Mouse (Mus musculus): ENCODE measurements around the gene Thsd4. TPM values are rescaled to one million over a fixed set of nuclear protein-coding genes. Genes with fewer than 3 reads are reported as not detected.

Thsd4 gene
- polyA plus RNA-seq, 1 experiment from 2014 or later: 8.2 TPM

DNA sequence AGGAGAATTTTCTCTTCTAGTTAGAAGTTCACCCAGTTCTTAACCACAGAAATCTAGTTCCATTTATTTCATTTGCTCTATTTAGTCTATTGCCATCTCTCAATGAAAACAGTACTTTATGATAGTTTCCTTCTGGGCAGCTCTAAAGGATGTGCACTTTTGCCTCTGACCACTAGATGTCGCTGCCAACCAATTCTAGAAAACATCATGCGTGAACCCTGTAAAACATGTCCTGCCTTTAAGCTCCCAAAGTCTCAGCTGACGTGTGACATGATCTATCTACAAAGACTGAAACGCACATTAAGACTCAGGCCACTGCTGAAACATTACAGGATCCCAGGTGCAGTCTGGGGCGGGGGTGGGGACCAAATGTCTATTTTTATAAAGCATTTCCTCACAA, 276.9 kb downstream of the Thsd4 start:
- H3K4me2 ChIP-seq (ENCODE audit: low read depth, low read length): no peak overlapping the region
- no peaks in the 10 kb centered on the region for H3K9me3 ChIP-seq (replicated peaks; ENCODE audit: control insufficient read depth, low read length)
- H3K4me3 ChIP-seq (ENCODE audit: low read length): no peak overlapping the region
- no peak overlapping the region for H3K27ac ChIP-seq (ENCODE audit: low read length)
- no peaks in the 10 kb centered on the region for H3K36me3 ChIP-seq (ENCODE audit: control insufficient read depth, insufficient read depth)
- no peak overlapping the region for H3K9ac ChIP-seq (ENCODE audit: low read length)
- no peaks in the 10 kb centered on the region for H3K27me3 ChIP-seq (ENCODE audit: control insufficient read depth, insufficient read depth, low read length)
- ATAC-seq (replicated peaks; ENCODE audit: extremely low read depth, insufficient read depth, low FRiP score): no peak; the same call in 1 of the 2 replicates
- 6% methylated on average over 5 of the region's 5 CpGs for WGBS
- H3K4me1 ChIP-seq (ENCODE audit: control insufficient read depth, insufficient read depth, low read length): peaks cover 4% of the 10 kb centered on the region; the same call in 1 of the 2 replicates

- 63% methylated on average over 6 of the region's 6 CpGs for WGBS
Observed at GRCm38 (mm10) chr9:60243503-60243902, 278.3 kb downstream of the Thsd4 start.

DNA sequence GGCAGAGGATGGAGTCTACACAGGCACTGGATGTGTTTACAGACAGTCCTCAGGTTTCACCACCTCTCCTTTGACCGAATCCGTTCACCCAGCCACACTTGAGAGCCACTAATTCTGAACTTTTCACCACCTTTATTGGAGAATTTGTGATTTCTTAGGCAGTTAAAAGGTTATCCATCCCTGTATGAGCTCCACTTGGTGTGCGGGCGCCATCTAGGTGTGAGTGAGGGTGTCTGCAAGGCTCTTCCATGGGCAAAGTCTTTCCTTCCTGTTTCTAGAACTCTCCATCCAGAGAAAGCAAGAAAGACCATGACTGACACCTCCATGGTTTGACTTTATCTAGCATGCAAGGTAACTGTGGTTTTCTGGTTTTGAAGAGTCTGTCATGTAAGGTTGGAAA, 284.2 kb downstream of the Thsd4 start:
- Histone ChIP-seq H3K4me1 (ENCODE audit: control insufficient read depth, insufficient read depth, low read length) (no peaks in the 10 kb centered on the region), H3K27me3 (ENCODE audit: control insufficient read depth, insufficient read depth, low read length) (no peaks in the 10 kb centered on the region), H3K9ac (ENCODE audit: low read length) (no peak overlapping the region), H3K4me3 (ENCODE audit: low read length) (no peak overlapping the region), H3K36me3 (ENCODE audit: control insufficient read depth, insufficient read depth) (no peaks in the 10 kb centered on the region), H3K4me2 (ENCODE audit: low read depth, low read length) (no peak overlapping the region), H3K9me3 (replicated peaks; ENCODE audit: control insufficient read depth, low read length) (no peaks in the 10 kb centered on the region; the same call in 1 of the 2 replicates), H3K27ac (ENCODE audit: low read length) (no peak overlapping the region)
- ATAC-seq (replicated peaks; ENCODE audit: extremely low read depth, insufficient read depth, low FRiP score): no peak
- 23% methylated on average over 4 of the region's 4 CpGs for WGBS

More at GRCm38 (mm10) chr9:60243503-60243902, 278.3 kb downstream of the Thsd4 start:
- Histone ChIP-seq H3K27ac (ENCODE audit: low read length) (no peak overlapping the region), H3K9ac (ENCODE audit: low read length) (no peak overlapping the region), H3K4me1 (ENCODE audit: control insufficient read depth, insufficient read depth, low read length) (peaks cover 4% of the 10 kb centered on the region; the same call in 1 of the 2 replicates), H3K9me3 (replicated peaks; ENCODE audit: control insufficient read depth, low read length) (no peaks in the 10 kb centered on the region), H3K27me3 (ENCODE audit: control insufficient read depth, insufficient read depth, low read length) (no peaks in the 10 kb centered on the region), H3K4me2 (ENCODE audit: low read depth, low read length) (no peak overlapping the region), H3K4me3 (ENCODE audit: low read length) (no peak overlapping the region), H3K36me3 (ENCODE audit: control insufficient read depth, insufficient read depth) (no peaks in the 10 kb centered on the region)
- no peak for ATAC-seq (replicated peaks; ENCODE audit: extremely low read depth, insufficient read depth, low FRiP score)

DNA sequence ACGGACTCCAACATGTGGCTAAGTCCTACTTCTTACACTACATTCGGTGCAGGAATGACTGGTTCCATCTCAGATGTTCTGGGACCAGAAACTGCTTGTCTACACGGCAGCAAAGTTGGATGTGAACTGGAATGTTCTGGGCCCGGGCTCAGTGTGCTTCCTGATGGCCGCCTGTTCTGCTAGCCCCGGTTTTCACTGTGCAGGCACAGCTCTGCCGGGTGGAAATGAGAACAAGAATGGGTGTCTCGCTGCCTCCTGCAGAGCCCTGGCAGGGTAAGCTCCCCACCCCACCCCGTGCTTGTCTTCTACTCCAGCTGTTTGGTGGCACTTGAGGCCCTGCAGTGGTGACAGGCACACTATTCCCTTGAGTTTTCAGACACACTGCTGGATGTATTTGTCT, 285.7 kb downstream of the Thsd4 start:
- H3K4me1 ChIP-seq (ENCODE audit: control insufficient read depth, insufficient read depth, low read length): no peaks in the 10 kb centered on the region
- no peak for ATAC-seq (replicated peaks; ENCODE audit: extremely low read depth, insufficient read depth, low FRiP score)
- no peak overlapping the region for H3K4me3 ChIP-seq (ENCODE audit: low read length)
- H3K27me3 ChIP-seq (ENCODE audit: control insufficient read depth, insufficient read depth, low read length): no peaks in the 10 kb centered on the region
- no peak overlapping the region for H3K27ac ChIP-seq (ENCODE audit: low read length)
- no peak overlapping the region for H3K9ac ChIP-seq (ENCODE audit: low read length)
- no peak overlapping the region for H3K4me2 ChIP-seq (ENCODE audit: low read depth, low read length)
- no peaks in the 10 kb centered on the region; the same call in 1 of the 2 replicates for H3K9me3 ChIP-seq (replicated peaks; ENCODE audit: control insufficient read depth, low read length)
- no peaks in the 10 kb centered on the region for H3K36me3 ChIP-seq (ENCODE audit: control insufficient read depth, insufficient read depth)
- WGBS: 67% methylated on average over 9 of the region's 9 CpGs

DNA sequence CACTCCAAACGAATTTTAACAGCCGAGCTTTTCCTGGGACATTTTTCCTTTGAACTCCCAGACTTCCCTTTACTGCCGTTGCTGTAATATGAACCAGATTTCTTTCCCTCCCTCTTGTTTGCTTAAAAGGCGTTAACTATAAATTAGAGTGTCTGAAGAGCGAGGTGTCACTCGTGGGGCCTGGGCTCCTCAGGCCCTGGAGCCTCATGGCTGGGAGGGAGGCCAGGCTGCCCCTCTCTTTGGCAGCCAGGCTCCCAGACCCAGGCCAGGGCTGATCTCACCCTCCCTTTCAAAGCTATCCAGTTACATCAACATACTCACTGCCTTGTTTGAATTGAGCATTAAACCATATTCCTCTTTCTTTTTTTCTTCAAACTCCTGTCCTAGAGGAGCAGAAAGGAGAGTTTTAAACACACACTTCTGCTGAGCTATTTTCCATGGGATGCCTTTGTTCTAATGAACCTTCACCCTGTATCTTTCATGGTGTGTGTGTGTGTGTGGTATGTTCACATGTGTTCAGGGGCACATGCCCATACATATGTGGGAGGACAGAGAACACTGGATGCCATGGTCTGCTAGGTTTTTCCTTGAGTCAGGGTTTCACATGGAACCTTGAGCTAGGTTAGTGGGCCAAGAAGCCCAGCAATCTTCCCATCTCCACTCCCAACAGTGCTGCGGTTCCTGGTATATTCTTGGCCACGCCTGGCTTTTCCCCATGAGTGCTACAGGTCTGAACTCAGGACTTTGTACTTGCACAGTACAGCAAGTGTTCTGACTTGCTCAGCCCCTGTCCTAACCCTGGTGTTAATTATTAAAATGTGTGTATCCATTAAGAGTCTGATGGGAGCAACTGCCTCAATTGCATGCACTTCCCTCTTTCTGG, 287.4 kb downstream of the Thsd4 start:
- 51% methylated on average over 8 of the region's 8 CpGs for WGBS
- no peak for ATAC-seq (replicated peaks; ENCODE audit: extremely low read depth, insufficient read depth, low FRiP score)
- Histone ChIP-seq H3K36me3 (ENCODE audit: control insufficient read depth, insufficient read depth) (no peaks in the 10 kb centered on the region), H3K27ac (ENCODE audit: low read length) (no peak overlapping the region), H3K4me3 (ENCODE audit: low read length) (no peak overlapping the region), H3K4me2 (ENCODE audit: low read depth, low read length) (no peak overlapping the region), H3K9me3 (replicated peaks; ENCODE audit: control insufficient read depth, low read length) (no peaks in the 10 kb centered on the region; the same call in 1 of the 2 replicates), H3K9ac (ENCODE audit: low read length) (no peak overlapping the region), H3K27me3 (ENCODE audit: control insufficient read depth, insufficient read depth, low read length) (no peaks in the 10 kb centered on the region), H3K4me1 (ENCODE audit: control insufficient read depth, insufficient read depth, low read length) (no peaks in the 10 kb centered on the region)

DNA sequence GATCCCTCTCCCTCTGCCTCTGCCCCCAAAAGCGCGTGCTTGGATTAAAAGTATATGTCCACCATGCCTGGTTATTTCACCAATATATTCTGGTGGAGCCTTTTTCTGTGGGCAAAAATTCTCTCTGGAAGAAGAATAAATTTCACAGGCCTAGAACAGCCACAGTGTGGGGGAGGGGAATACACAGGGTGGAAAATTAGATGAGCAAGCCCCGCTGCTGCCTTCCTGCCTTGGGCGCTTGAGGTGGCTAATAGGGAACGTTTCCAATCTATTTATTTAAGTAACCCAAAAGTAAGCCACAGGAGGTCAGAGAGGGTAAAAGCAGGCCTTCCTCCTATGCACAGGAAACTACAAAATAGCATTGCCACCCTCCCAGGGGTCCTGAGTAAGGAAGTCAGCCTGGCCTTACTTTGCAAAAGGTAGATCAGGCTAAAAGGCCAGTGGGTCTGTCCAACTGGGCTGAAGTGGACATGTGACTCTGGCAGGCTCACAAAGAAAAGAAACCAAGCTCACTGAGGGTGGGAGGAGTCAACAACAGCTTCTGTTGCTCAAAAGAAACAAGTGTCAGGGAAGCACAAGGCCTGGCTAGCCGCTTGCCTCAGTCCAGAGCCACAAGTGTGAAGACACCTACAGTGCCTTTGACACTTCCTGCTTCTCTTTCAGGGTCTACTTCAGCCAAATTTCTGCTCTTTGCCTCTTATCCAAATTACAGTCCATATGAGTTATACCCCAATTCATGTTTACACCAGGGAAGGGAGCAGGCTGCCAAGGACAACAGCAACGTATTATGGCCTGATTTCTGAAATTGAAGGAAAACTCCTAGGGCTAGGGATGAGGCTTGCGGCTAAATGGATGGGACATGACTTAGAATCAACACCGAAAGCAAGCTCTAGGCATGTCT, 289.6 kb downstream of the Thsd4 start:
- no peaks in the 10 kb centered on the region for H3K36me3 ChIP-seq (ENCODE audit: control insufficient read depth, insufficient read depth)
- no peak overlapping the region for H3K4me2 ChIP-seq (ENCODE audit: low read depth, low read length)
- H3K4me1 ChIP-seq (ENCODE audit: control insufficient read depth, insufficient read depth, low read length): no peaks in the 10 kb centered on the region
- no peaks in the 10 kb centered on the region for H3K9me3 ChIP-seq (replicated peaks; ENCODE audit: control insufficient read depth, low read length)
- no peaks in the 10 kb centered on the region for H3K27me3 ChIP-seq (ENCODE audit: control insufficient read depth, insufficient read depth, low read length)
- no peak overlapping the region for H3K9ac ChIP-seq (ENCODE audit: low read length)
- no peak; the same call in 1 of the 2 replicates for ATAC-seq (replicated peaks; ENCODE audit: extremely low read depth, insufficient read depth, low FRiP score)
- H3K4me3 ChIP-seq (ENCODE audit: low read length): no peak overlapping the region
- no peak overlapping the region for H3K27ac ChIP-seq (ENCODE audit: low read length)
- 77% methylated on average over 9 of the region's 9 CpGs for WGBS

DNA sequence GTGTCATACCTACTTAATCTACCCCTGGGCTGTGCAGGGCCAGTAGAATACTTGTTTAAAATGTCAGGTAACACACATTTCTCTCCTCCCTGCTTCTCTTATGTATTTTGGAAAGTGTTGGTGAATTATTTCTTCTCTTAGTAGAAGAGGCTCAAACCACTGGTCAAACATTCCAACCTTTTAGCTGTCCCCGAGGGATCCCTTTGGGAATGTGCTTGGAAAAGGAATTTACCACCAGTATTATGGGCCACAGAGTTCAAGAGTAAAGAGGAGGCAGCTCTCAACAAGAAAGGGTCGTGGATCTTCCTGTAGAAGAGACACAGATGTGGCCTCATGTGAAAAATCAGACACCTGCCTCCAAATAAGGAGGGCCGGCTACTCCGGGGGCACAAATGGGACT, 292.4 kb downstream of the Thsd4 start:
- 67% methylated on average over 4 of the region's 4 CpGs for WGBS
- ATAC-seq (replicated peaks; ENCODE audit: extremely low read depth, insufficient read depth, low FRiP score): no peak

GRCm38 (mm10) chr9:60227727-60228126, 294.1 kb downstream of the Thsd4 start:
- Histone ChIP-seq H3K4me3 (ENCODE audit: low read length) (no peak overlapping the region), H3K9me3 (replicated peaks; ENCODE audit: control insufficient read depth, low read length) (no peaks in the 10 kb centered on the region), H3K27ac (ENCODE audit: low read length) (no peak overlapping the region), H3K4me2 (ENCODE audit: low read depth, low read length) (no peak overlapping the region), H3K9ac (ENCODE audit: low read length) (no peak overlapping the region), H3K27me3 (ENCODE audit: control insufficient read depth, insufficient read depth, low read length) (no peaks in the 10 kb centered on the region), H3K4me1 (ENCODE audit: control insufficient read depth, insufficient read depth, low read length) (no peaks in the 10 kb centered on the region), H3K36me3 (ENCODE audit: control insufficient read depth, insufficient read depth) (no peaks in the 10 kb centered on the region)
- no peak for ATAC-seq (replicated peaks; ENCODE audit: extremely low read depth, insufficient read depth, low FRiP score)
- WGBS: 74% methylated on average over 7 of the region's 7 CpGs

More for the DNA sequence above, 292.4 kb downstream of the Thsd4 start:
- no peak overlapping the region for H3K27ac ChIP-seq (ENCODE audit: low read length)
- no peaks in the 10 kb centered on the region for H3K27me3 ChIP-seq (ENCODE audit: control insufficient read depth, insufficient read depth, low read length)
- no peaks in the 10 kb centered on the region for H3K4me1 ChIP-seq (ENCODE audit: control insufficient read depth, insufficient read depth, low read length)
- no peaks in the 10 kb centered on the region for H3K9me3 ChIP-seq (replicated peaks; ENCODE audit: control insufficient read depth, low read length)
- H3K4me2 ChIP-seq (ENCODE audit: low read depth, low read length): no peak overlapping the region
- no peak overlapping the region for H3K9ac ChIP-seq (ENCODE audit: low read length)
- no peaks in the 10 kb centered on the region for H3K36me3 ChIP-seq (ENCODE audit: control insufficient read depth, insufficient read depth)
- no peak overlapping the region for H3K4me3 ChIP-seq (ENCODE audit: low read length)

DNA sequence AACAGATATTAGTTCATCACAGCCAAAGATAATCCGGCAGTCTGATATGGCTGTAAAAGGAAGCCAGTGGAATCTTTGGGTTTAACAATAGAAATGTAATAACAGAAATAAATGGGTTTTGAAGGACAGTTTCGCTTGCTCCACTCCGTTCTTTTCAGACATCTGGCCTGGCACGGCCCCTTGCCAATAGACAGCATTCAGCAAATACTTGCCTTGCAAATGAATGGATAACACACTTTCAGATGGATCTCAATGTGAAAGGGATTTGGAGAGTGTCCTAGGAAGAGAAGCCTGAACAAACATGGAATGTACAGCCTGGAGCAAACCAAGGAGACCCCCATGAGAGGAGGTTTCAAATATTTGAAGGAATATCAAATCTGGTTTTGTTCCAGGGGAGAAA, 295.2 kb downstream of the Thsd4 start:
- no peaks in the 10 kb centered on the region for H3K9me3 ChIP-seq (replicated peaks; ENCODE audit: control insufficient read depth, low read length)
- no peak overlapping the region for H3K4me2 ChIP-seq (ENCODE audit: low read depth, low read length)
- H3K27me3 ChIP-seq (ENCODE audit: control insufficient read depth, insufficient read depth, low read length): no peaks in the 10 kb centered on the region
- H3K36me3 ChIP-seq (ENCODE audit: control insufficient read depth, insufficient read depth): no peaks in the 10 kb centered on the region
- H3K27ac ChIP-seq (ENCODE audit: low read length): no peak overlapping the region
- ATAC-seq (replicated peaks; ENCODE audit: extremely low read depth, insufficient read depth, low FRiP score): no peak
- H3K4me3 ChIP-seq (ENCODE audit: low read length): no peak overlapping the region
- no peaks in the 10 kb centered on the region for H3K4me1 ChIP-seq (ENCODE audit: control insufficient read depth, insufficient read depth, low read length)
- no peak overlapping the region for H3K9ac ChIP-seq (ENCODE audit: low read length)
- WGBS: 83% methylated on average over 4 of the region's 4 CpGs

All from heart, embryonic 16.5 days (tissue).